Mouse (Mus musculus): Measurements from ENCODE around the gene Cxcl9. TPM values are rescaled to one million over a fixed set of nuclear protein-coding genes. Genes with fewer than 3 reads are reported as not detected.
"Not testable (repeated sequence)": the region's sequence is repeated elsewhere in the genome, so short reads cannot be mapped to it uniquely, and the experiment has no call there.

Gene Cxcl9
- total RNA-seq (2021) = under 1 TPM; 0.26 to 0.74 TPM

GRCm38 (mm10) chr5:92327929-92328328 lies at the start of gene Cxcl9:
TSS of gene Cxcl9 (minus strand) at chr5:92328079.
- no peak for DNase-seq

GRCm38 (mm10) chr5:92376795-92377405 lies 49.0 kb upstream of the Cxcl9 start:
- no peak for DNase-seq

- no peak for DNase-seq
Measured at GRCm38 (mm10) chr5:92375368-92375767, 47.5 kb upstream of the Cxcl9 start.

- no peak for DNase-seq
Measured at GRCm38 (mm10) chr5:92374721-92375142, 46.9 kb upstream of the Cxcl9 start.

GRCm38 (mm10) chr5:92372605-92373004 lies 44.7 kb upstream of the Cxcl9 start:
- DNase-seq = no peak

GRCm38 (mm10) chr5:92371361-92371976 lies 43.6 kb upstream of the Cxcl9 start:
- DNase-seq = no peak

GRCm38 (mm10) chr5:92370891-92371290 lies 43.0 kb upstream of the Cxcl9 start:
- DNase-seq = no peak

- no peak for DNase-seq
Measured at GRCm38 (mm10) chr5:92370392-92370791, 42.5 kb upstream of the Cxcl9 start.

GRCm38 (mm10) chr5:92369151-92369994 lies 41.5 kb upstream of the Cxcl9 start:
- DNase-seq = peak; percentile 72

GRCm38 (mm10) chr5:92368392-92368791 lies 40.5 kb upstream of the Cxcl9 start:
- DNase-seq = no peak

GRCm38 (mm10) chr5:92366565-92366964 lies 38.7 kb upstream of the Cxcl9 start:
- no peak for DNase-seq

- no peak for DNase-seq
Measured at GRCm38 (mm10) chr5:92365146-92365705, 37.3 kb upstream of the Cxcl9 start.

- no peak for DNase-seq
Measured at GRCm38 (mm10) chr5:92364011-92364410, 36.1 kb upstream of the Cxcl9 start.

- no peak for DNase-seq
Measured at GRCm38 (mm10) chr5:92363179-92363578, 35.3 kb upstream of the Cxcl9 start.

GRCm38 (mm10) chr5:92358767-92359455 lies 31.0 kb upstream of the Cxcl9 start:
- no peak for DNase-seq

GRCm38 (mm10) chr5:92358033-92358432 lies 30.2 kb upstream of the Cxcl9 start:
- DNase-seq = peak; percentile 68

- DNase-seq = peak; percentile 64
Measured at GRCm38 (mm10) chr5:92353517-92353916, 25.6 kb upstream of the Cxcl9 start.

- DNase-seq = not testable (repeated sequence)
Measured at GRCm38 (mm10) chr5:92352716-92353115, 24.8 kb upstream of the Cxcl9 start.

- DNase-seq = no peak
Measured at GRCm38 (mm10) chr5:92349731-92350130, 21.9 kb upstream of the Cxcl9 start.

- peak; percentile 51 for DNase-seq
Measured at GRCm38 (mm10) chr5:92348794-92349413, 21.0 kb upstream of the Cxcl9 start, which contains the start of gene Cxcl10. TSS of gene Cxcl10 (minus strand) at chr5:92348889.

GRCm38 (mm10) chr5:92345006-92345405 lies 17.1 kb upstream of the Cxcl9 start:
- no peak for DNase-seq

GRCm38 (mm10) chr5:92340606-92341005 lies 12.7 kb upstream of the Cxcl9 start:
- no peak for DNase-seq
